Mouse (Mus musculus) embryonic facial prominence, embryonic 15.5 days (tissue): ENCODE data around the gene Syk. TPM values are rescaled to one million over a fixed set of nuclear protein-coding genes. Genes with fewer than 3 reads are reported as not detected.

Source experiments
- ATAC-seq: fragments of 200-750 bp; cut with Nextera tagmentation; 2 replicates; pipeline ENCODE4 v1.8.0; 2017; ENCODE audit warnings: low read depth, moderate TSS enrichment; ENCODE audit not compliant: insufficient number of reproducible peaks, low FRiP score, low TSS enrichment
- H3K27ac ChIP-seq: fragments of 300-500 bp; sonication (generic); replicated peaks from 2 replicates; pipeline ENCODE4 v1.5.1; 2015; ENCODE audit warnings: mild to moderate bottlenecking, inconsistent platforms
- H3K27me3 ChIP-seq: fragments of 300-500 bp; sonication (generic); 2 replicates; pipeline ENCODE4 v1.6.1; 2015; ENCODE audit warnings: inconsistent platforms
- H3K36me3 ChIP-seq: fragments of 300-500 bp; sonication (generic); 2 replicates; pipeline ENCODE4 v1.6.1; 2015; ENCODE audit warnings: mild to moderate bottlenecking, inconsistent platforms
- H3K4me1 ChIP-seq: fragments of 300-500 bp; sonication (generic); 2 replicates; pipeline ENCODE4 v1.6.1; 2015; ENCODE audit warnings: inconsistent platforms
- H3K4me2 ChIP-seq: fragments of 300-500 bp; sonication (generic); replicated peaks from 2 replicates; pipeline ENCODE4 v1.6.1; 2015; ENCODE audit warnings: mild to moderate bottlenecking, inconsistent platforms
- H3K4me3 ChIP-seq: fragments of 300-500 bp; sonication (generic); replicated peaks from 2 replicates; pipeline ENCODE4 v1.5.1; 2015; ENCODE audit warnings: mild to moderate bottlenecking, inconsistent platforms
- H3K9ac ChIP-seq: fragments of 300-500 bp; sonication (generic); 2 replicates; pipeline ENCODE4 v1.6.1; 2015; ENCODE audit warnings: inconsistent platforms
- H3K9me3 ChIP-seq: fragments of 300-500 bp; sonication (generic); replicated peaks from 2 replicates; pipeline ENCODE4 v1.6.1; 2016; ENCODE audit warnings: inconsistent platforms
- WGBS: fragments of 180-500 bp; shearing (Covaris S2); methylation state at CpG from one replicate; pipeline ENCODE4 v1.1.7; 2015; 5-methylcytosine and 5-hydroxymethylcytosine counted together
- polyA plus RNA-seq: library from polyadenylated mRNA; unstranded; fragments of >200 nt; fragmentation: Nextera tagmentation; extraction: Ambion mirVana; gene quantifications from 2 replicates; pipeline ENCODE4 v1.2.1, GENCODE M21; 2015

The Syk gene
- polyA plus RNA-seq, 1 experiment from 2014 or later = 3.0 TPM

GRCm38 (mm10) chr13:52619482-52619881 is 36.5 kb downstream of the Syk start:
- 87% methylated on average over 5 of the region's 5 CpGs for WGBS
- H3K4me3 ChIP-seq = no peak overlapping the region

GRCm38 (mm10) chr13:52624038-52624437 is 41.1 kb downstream of the Syk start:
- H3K4me2 ChIP-seq = no peak overlapping the region
- no peak overlapping the region for H3K4me3 ChIP-seq
- H3K36me3 ChIP-seq = no peaks in the 10 kb centered on the region
- no peaks in the 10 kb centered on the region for H3K4me1 ChIP-seq
- H3K27me3 ChIP-seq = no peaks in the 10 kb centered on the region
- H3K27ac ChIP-seq = no peak overlapping the region
- H3K9me3 ChIP-seq = no peaks in the 10 kb centered on the region
- 55% methylated on average over 4 of the region's 4 CpGs for WGBS
- H3K9ac ChIP-seq = no peak overlapping the region
- no peak for ATAC-seq

More at GRCm38 (mm10) chr13:52619482-52619881, 36.5 kb downstream of the Syk start:
- Histone ChIP-seq H3K9ac (no peak overlapping the region), H3K4me1 (no peaks in the 10 kb centered on the region), H3K9me3 (no peaks in the 10 kb centered on the region), H3K36me3 (no peaks in the 10 kb centered on the region), H3K27me3 (no peaks in the 10 kb centered on the region), H3K4me2 (no peak overlapping the region), H3K27ac (no peak overlapping the region)
- ATAC-seq = no peak

- Histone ChIP-seq H3K27me3 (no peaks in the 10 kb centered on the region), H3K4me2 (no peak overlapping the region), H3K4me1 (no peaks in the 10 kb centered on the region), H3K9ac (no peak overlapping the region), H3K36me3 (no peaks in the 10 kb centered on the region), H3K27ac (no peak overlapping the region), H3K9me3 (no peaks in the 10 kb centered on the region), H3K4me3 (no peak overlapping the region)
- no peak for ATAC-seq
- 25% methylated on average over 9 of the region's 9 CpGs for WGBS
Measured at GRCm38 (mm10) chr13:52628602-52629001, 45.6 kb downstream of the Syk start.

- no peak overlapping the region for H3K4me2 ChIP-seq
- H3K36me3 ChIP-seq = no peaks in the 10 kb centered on the region
- no peak overlapping the region for H3K4me3 ChIP-seq
- no peak for ATAC-seq
- H3K27me3 ChIP-seq = no peaks in the 10 kb centered on the region
- H3K9ac ChIP-seq = no peak overlapping the region
- WGBS = 47% methylated on average over 4 of the region's 4 CpGs
- H3K9me3 ChIP-seq = no peaks in the 10 kb centered on the region
- no peak overlapping the region for H3K27ac ChIP-seq
- H3K4me1 ChIP-seq = no peaks in the 10 kb centered on the region
Measured at GRCm38 (mm10) chr13:52631624-52632023, 48.7 kb downstream of the Syk start.

GRCm38 (mm10) chr13:52635484-52635883 is 52.5 kb downstream of the Syk start:
- Histone ChIP-seq H3K4me3 (no peak overlapping the region), H3K27ac (no peak overlapping the region), H3K27me3 (no peaks in the 10 kb centered on the region), H3K9ac (no peak overlapping the region), H3K4me1 (no peaks in the 10 kb centered on the region), H3K4me2 (no peak overlapping the region), H3K36me3 (no peaks in the 10 kb centered on the region), H3K9me3 (no peaks in the 10 kb centered on the region)
- no peak for ATAC-seq
- 75% methylated on average over 3 of the region's 3 CpGs for WGBS

- Histone ChIP-seq H3K36me3 (no peaks in the 10 kb centered on the region), H3K27me3 (no peaks in the 10 kb centered on the region)
- 80% methylated on average over 10 of the region's 10 CpGs for WGBS
Measured at GRCm38 (mm10) chr13:52636176-52636748, 53.3 kb downstream of the Syk start.

GRCm38 (mm10) chr13:52646566-52646965 is 63.6 kb downstream of the Syk start:
- Histone ChIP-seq H3K4me2 (no peak overlapping the region), H3K4me1 (no peaks in the 10 kb centered on the region), H3K27me3 (no peaks in the 10 kb centered on the region), H3K27ac (no peak overlapping the region), H3K9me3 (no peaks in the 10 kb centered on the region), H3K9ac (no peak overlapping the region), H3K36me3 (no peaks in the 10 kb centered on the region), H3K4me3 (no peak overlapping the region)
- 66% methylated on average over 3 of the region's 3 CpGs for WGBS
- no peak for ATAC-seq

More at GRCm38 (mm10) chr13:52636176-52636748, 53.3 kb downstream of the Syk start:
- Histone ChIP-seq H3K27ac (no peak overlapping the region), H3K9ac (no peak overlapping the region), H3K4me2 (no peak overlapping the region), H3K9me3 (no peaks in the 10 kb centered on the region), H3K4me3 (no peak overlapping the region), H3K4me1 (no peaks in the 10 kb centered on the region)
- ATAC-seq = no peak

GRCm38 (mm10) chr13:52647996-52648712 is 65.2 kb downstream of the Syk start:
- Histone ChIP-seq H3K4me1 (no peaks in the 10 kb centered on the region), H3K36me3 (no peaks in the 10 kb centered on the region), H3K27ac (no peak overlapping the region), H3K9ac (no peak overlapping the region), H3K27me3 (no peaks in the 10 kb centered on the region), H3K9me3 (no peaks in the 10 kb centered on the region), H3K4me2 (no peak overlapping the region), H3K4me3 (no peak overlapping the region)
- WGBS = 63% methylated on average over 11 of the region's 11 CpGs
- no peak for ATAC-seq

GRCm38 (mm10) chr13:52649791-52650418 is 66.9 kb downstream of the Syk start:
- no peak overlapping the region for H3K27ac ChIP-seq
- WGBS = 91% methylated on average over 6 of the region's 6 CpGs
- ATAC-seq = no peak

GRCm38 (mm10) chr13:52651383-52652252 is 68.6 kb downstream of the Syk start:
- no peak for ATAC-seq
- H3K9me3 ChIP-seq = no peaks in the 10 kb centered on the region
- no peak overlapping the region for H3K4me2 ChIP-seq
- H3K9ac ChIP-seq = no peak overlapping the region
- H3K27ac ChIP-seq = no peak overlapping the region
- H3K36me3 ChIP-seq = no peaks in the 10 kb centered on the region
- H3K4me1 ChIP-seq = peaks cover 10% of the 10 kb centered on the region
- H3K27me3 ChIP-seq = peaks cover 3% of the 10 kb centered on the region; the same call in 1 of the 2 replicates
- no peak overlapping the region for H3K4me3 ChIP-seq
- 35% methylated on average over 11 of the region's 12 CpGs for WGBS

More at GRCm38 (mm10) chr13:52649791-52650418, 66.9 kb downstream of the Syk start:
- no peak overlapping the region for H3K9ac ChIP-seq
- H3K27me3 ChIP-seq = peaks cover 3% of the 10 kb centered on the region; the same call in 1 of the 2 replicates
- no peak overlapping the region for H3K4me3 ChIP-seq
- no peaks in the 10 kb centered on the region for H3K9me3 ChIP-seq
- H3K4me1 ChIP-seq = peaks cover 10% of the 10 kb centered on the region
- no peak overlapping the region for H3K4me2 ChIP-seq
- no peaks in the 10 kb centered on the region for H3K36me3 ChIP-seq

- ATAC-seq = no peak
- Histone ChIP-seq H3K27ac (no peak overlapping the region), H3K9ac (no peak overlapping the region), H3K4me3 (no peak overlapping the region), H3K36me3 (no peaks in the 10 kb centered on the region), H3K4me1 (peaks cover 10% of the 10 kb centered on the region), H3K27me3 (peaks cover 3% of the 10 kb centered on the region; the same call in 1 of the 2 replicates), H3K4me2 (no peak overlapping the region), H3K9me3 (no peaks in the 10 kb centered on the region)
- WGBS = 83% methylated on average over 8 of the region's 8 CpGs
Measured at GRCm38 (mm10) chr13:52652253-52652628, 69.3 kb downstream of the Syk start.
